Mouse (Mus musculus) ES-Bruce4 (cell line): ENCODE results near the gene Nos1ap.

Experiments used
- CTCF ChIP-seq: IDR thresholded peaks from one replicate; pipeline ENCODE4 v1.8.1; 2011; ENCODE audit warnings: low read depth, low read length
- EP300 ChIP-seq: IDR thresholded peaks from 2 replicates; pipeline ENCODE4 v1.6.1; 2011; ENCODE audit warnings: low read depth, low read length; ENCODE audit not compliant: insufficient read depth
- POLR2A ChIP-seq: IDR thresholded peaks from one replicate; pipeline ENCODE4 v1.8.1; 2011; ENCODE audit warnings: low read length; ENCODE audit not compliant: insufficient read depth

GRCm38 (mm10) chr1:170501970-170502369 lies 87.7 kb downstream of the Nos1ap start:
- no peak for TF ChIP-seq POLR2A
- TF ChIP-seq CTCF, result no peak
- no peak for TF ChIP-seq EP300
